Mouse (Mus musculus): ENCODE results near the gene Gm10037.
"Not testable (repeated sequence)": the region's sequence is repeated elsewhere in the genome, so short reads cannot be mapped to it uniquely, and the experiment has no call there.

Gene Gm10037

GRCm38 (mm10) chr13:67830911-67831336 lies at the start of gene Gm10037:
Gm10037 (plus strand) TSS chr13:67831106.
- DNase-seq (ENCODE audit: low read depth, low spot score), result peak; percentile 43

GRCm38 (mm10) chr13:67791921-67792455 lies 38.9 kb upstream of the Gm10037 start:
- no peak for DNase-seq (ENCODE audit: low read depth, low spot score)

GRCm38 (mm10) chr13:67798618-67799017 lies 32.3 kb upstream of the Gm10037 start:
- DNase-seq (ENCODE audit: low read depth, low spot score), result no peak

- not testable (repeated sequence) for DNase-seq (ENCODE audit: low read depth, low spot score)
Measured at GRCm38 (mm10) chr13:67799151-67799550, 31.8 kb upstream of the Gm10037 start.

GRCm38 (mm10) chr13:67811651-67812210 lies 19.2 kb upstream of the Gm10037 start:
- no peak for DNase-seq (ENCODE audit: low read depth, low spot score)

GRCm38 (mm10) chr13:67812961-67813709 lies 17.8 kb upstream of the Gm10037 start:
- DNase-seq (ENCODE audit: low read depth, low spot score), result no peak

- DNase-seq (ENCODE audit: low read depth, low spot score), result peak; percentile 77
Measured at GRCm38 (mm10) chr13:67813710-67814660, 16.9 kb upstream of the Gm10037 start, which contains the start of gene Zfp273. Zfp273 (plus strand) TSS chr13:67813740.

GRCm38 (mm10) chr13:67818636-67819035 lies 12.3 kb upstream of the Gm10037 start:
- no peak for DNase-seq (ENCODE audit: low read depth, low spot score)

- DNase-seq (ENCODE audit: low read depth, low spot score), result not testable (repeated sequence)
Measured at GRCm38 (mm10) chr13:67833137-67833536, 2.2 kb downstream of the Gm10037 start.

GRCm38 (mm10) chr13:67843775-67844118 lies 12.8 kb downstream of the Gm10037 start:
- no peak for DNase-seq (ENCODE audit: low read depth, low spot score)

- DNase-seq (ENCODE audit: low read depth, low spot score), result peak; percentile 73
Measured at GRCm38 (mm10) chr13:67844119-67844852, 13.4 kb downstream of the Gm10037 start.

- DNase-seq (ENCODE audit: low read depth, low spot score), result no peak
Measured at GRCm38 (mm10) chr13:67844853-67845194, 13.9 kb downstream of the Gm10037 start.

GRCm38 (mm10) chr13:67850361-67850760 lies 19.5 kb downstream of the Gm10037 start:
- DNase-seq (ENCODE audit: low read depth, low spot score), result no peak

- no peak for DNase-seq (ENCODE audit: low read depth, low spot score)
Measured at GRCm38 (mm10) chr13:67853130-67853529, 22.2 kb downstream of the Gm10037 start.

GRCm38 (mm10) chr13:67853983-67854382 lies 23.1 kb downstream of the Gm10037 start:
- no peak for DNase-seq (ENCODE audit: low read depth, low spot score)

GRCm38 (mm10) chr13:67857317-67857716 lies 26.4 kb downstream of the Gm10037 start:
- no peak for DNase-seq (ENCODE audit: low read depth, low spot score)

- no peak for DNase-seq (ENCODE audit: low read depth, low spot score)
Measured at GRCm38 (mm10) chr13:67862508-67862907, 31.6 kb downstream of the Gm10037 start.

- no peak for DNase-seq (ENCODE audit: low read depth, low spot score)
Measured at GRCm38 (mm10) chr13:67863026-67863425, 32.1 kb downstream of the Gm10037 start, which contains the start of gene BC048507. BC048507 (plus strand) TSS chr13:67863326.

- DNase-seq (ENCODE audit: low read depth, low spot score), result no peak
Measured at GRCm38 (mm10) chr13:67864764-67865350, 34.0 kb downstream of the Gm10037 start.

- peak; percentile 24 for DNase-seq (ENCODE audit: low read depth, low spot score)
Measured at GRCm38 (mm10) chr13:67867899-67868298, 37.0 kb downstream of the Gm10037 start.
